Mouse (Mus musculus): ENCODE results near the gene Rcn1. TPM values are rescaled to one million over a fixed set of nuclear protein-coding genes. Genes with fewer than 3 reads are reported as not detected.

Gene Rcn1
- polyA plus RNA-seq, 1 experiment from 2014 or later = 131 TPM

- no peak for DNase-seq (ENCODE audit: low read depth, low spot score)
- ChIA-PET POLR2A (interaction anchor here (0.7 to 1.2 kb wide), 2 partner anchors 8 to 1561 kb away, joined by 3 to 7 read pairs; no protein-coding TSS in a partner anchor), CTCF (interaction anchor here (1.1 to 1.2 kb wide), 2 partner anchors 8 to 31 kb away, joined by 3 read pairs; no protein-coding TSS in a partner anchor)
- no peaks in the 10 kb centered on the region for H3K27me3 ChIP-seq
- in situ Hi-C loops (cut with MboI; ENCODE audit: low pct_unique_long_range_greater_than_20kb) = no loop called here
- no peak for TF ChIP-seq CTCF (IDR thresholded peaks at IDR 0.05)
- ATAC-seq = no peak
Observed at GRCm38 (mm10) chr2:105397446-105398211, 1.5 kb downstream of the Rcn1 start.

- ChIA-PET CTCF (no interaction called here), POLR2A (no interaction called here)
- DNase-seq (ENCODE audit: low read depth, low spot score) = no peak
- in situ Hi-C loops (cut with MboI; ENCODE audit: low pct_unique_long_range_greater_than_20kb) = no loop called here
- ATAC-seq = no peak
- no peaks in the 10 kb centered on the region for H3K27me3 ChIP-seq
- no peak for TF ChIP-seq CTCF (IDR thresholded peaks at IDR 0.05)
Observed at GRCm38 (mm10) chr2:105396066-105396465, 3.1 kb downstream of the Rcn1 start.

GRCm38 (mm10) chr2:105394375-105394774, 4.7 kb downstream of the Rcn1 start:
- no peak for ATAC-seq
- ChIA-PET POLR2A (no interaction called here), CTCF (no interaction called here)
- no peaks in the 10 kb centered on the region for H3K27me3 ChIP-seq
- no peak for DNase-seq (ENCODE audit: low read depth, low spot score)
- in situ Hi-C loops (cut with MboI; ENCODE audit: low pct_unique_long_range_greater_than_20kb) = no loop called here
- no peak for TF ChIP-seq CTCF (IDR thresholded peaks at IDR 0.05)

- CTCF ChIA-PET = interaction anchor here (1.1 kb wide), 1 partner anchor 59 kb away, joined by 3 read pairs; no protein-coding TSS in a partner anchor
- in situ Hi-C loops (cut with MboI; ENCODE audit: low pct_unique_long_range_greater_than_20kb) = no loop called here
- ATAC-seq = no peak
- no peak for TF ChIP-seq CTCF (IDR thresholded peaks at IDR 0.05)
- DNase-seq (ENCODE audit: low read depth, low spot score) = no peak
- no peaks in the 10 kb centered on the region for H3K27me3 ChIP-seq
- POLR2A ChIA-PET = interaction anchor here (0.6 kb wide), 1 partner anchor 12 kb away, joined by 5 read pairs; no protein-coding TSS in a partner anchor
Observed at GRCm38 (mm10) chr2:105392514-105392913, 6.6 kb downstream of the Rcn1 start.

- DNase-seq (ENCODE audit: low read depth, low spot score) = no peak
- ATAC-seq = no peak
- no peaks in the 10 kb centered on the region for H3K27me3 ChIP-seq
- in situ Hi-C loops (cut with MboI; ENCODE audit: low pct_unique_long_range_greater_than_20kb) = no loop called here
- ChIA-PET CTCF (interaction anchor here (1.0 kb wide), 1 partner anchor 9 kb away, joined by 3 read pairs; no protein-coding TSS in a partner anchor), POLR2A (no interaction called here)
- TF ChIP-seq CTCF (IDR thresholded peaks at IDR 0.05) = no peak
Observed at GRCm38 (mm10) chr2:105391414-105391784, 7.7 kb downstream of the Rcn1 start.

GRCm38 (mm10) chr2:105390653-105391413, 8.3 kb downstream of the Rcn1 start:
- no peak for TF ChIP-seq CTCF (IDR thresholded peaks at IDR 0.05)
- ATAC-seq = no peak
- DNase-seq (ENCODE audit: low read depth, low spot score) = no peak
- H3K27me3 ChIP-seq = no peaks in the 10 kb centered on the region
- ChIA-PET POLR2A (no interaction called here), CTCF (interaction anchor here (1.0 kb wide), 1 partner anchor 8 kb away, joined by 3 read pairs; no protein-coding TSS in a partner anchor)
- in situ Hi-C loops (cut with MboI; ENCODE audit: low pct_unique_long_range_greater_than_20kb) = no loop called here

GRCm38 (mm10) chr2:105389007-105389890, 9.9 kb downstream of the Rcn1 start:
- in situ Hi-C loops (cut with MboI; ENCODE audit: low pct_unique_long_range_greater_than_20kb) = no loop called here

GRCm38 (mm10) chr2:105386418-105386817, 12.7 kb downstream of the Rcn1 start:
- TF ChIP-seq CTCF (IDR thresholded peaks at IDR 0.05) = no peak
- DNase-seq (ENCODE audit: low read depth, low spot score) (no peak), ATAC-seq (no peak)
- ChIA-PET CTCF (no interaction called here), POLR2A (no interaction called here)
- in situ Hi-C loops (cut with MboI; ENCODE audit: low pct_unique_long_range_greater_than_20kb) = no loop called here
- no peaks in the 10 kb centered on the region for H3K27me3 ChIP-seq

More at GRCm38 (mm10) chr2:105389007-105389890, 9.9 kb downstream of the Rcn1 start:
- TF ChIP-seq CTCF (IDR thresholded peaks at IDR 0.05) = no peak
- DNase-seq (ENCODE audit: low read depth, low spot score) (no peak), ATAC-seq (no peak)
- ChIA-PET POLR2A (interaction anchor here (0.7 to 1.1 kb wide), 2 partner anchors 9 to 511 kb away, joined by 3 read pairs; no protein-coding TSS in a partner anchor), CTCF (interaction anchor here (1.4 kb wide), 1 partner anchor 9 kb away, joined by 3 read pairs; no protein-coding TSS in a partner anchor)
- H3K27me3 ChIP-seq = no peaks in the 10 kb centered on the region

GRCm38 (mm10) chr2:105384998-105385397, 14.1 kb downstream of the Rcn1 start:
- ChIA-PET POLR2A (no interaction called here), CTCF (no interaction called here)
- ATAC-seq (no peak), DNase-seq (ENCODE audit: low read depth, low spot score) (no peak)
- TF ChIP-seq CTCF (IDR thresholded peaks at IDR 0.05) = no peak
- in situ Hi-C loops (cut with MboI; ENCODE audit: low pct_unique_long_range_greater_than_20kb) = no loop called here
- no peaks in the 10 kb centered on the region for H3K27me3 ChIP-seq

- ChIA-PET POLR2A (no interaction called here), CTCF (interaction anchor here (1.0 kb wide), 1 partner anchor 8 kb away, joined by 3 read pairs; no protein-coding TSS in a partner anchor)
- ATAC-seq = no peak
- no peak for DNase-seq (ENCODE audit: low read depth, low spot score)
- H3K27me3 ChIP-seq = no peaks in the 10 kb centered on the region
- in situ Hi-C loops (cut with MboI; ENCODE audit: low pct_unique_long_range_greater_than_20kb) = no loop called here
- TF ChIP-seq CTCF (IDR thresholded peaks at IDR 0.05) = no peak
Observed at GRCm38 (mm10) chr2:105383063-105383462, 16.1 kb downstream of the Rcn1 start.

Data from Patski (cell line).